Mouse (Mus musculus) thymus, postnatal 14 days (tissue): ENCODE data around the gene Txnrd2.
A peak's percentile ranks its signal among the peaks of the same experiment; 100 is the strongest.

Source experiments
- DNase-seq: peaks from one replicate; pipeline ENCODE4 v3.0.0; 2021

Txnrd2 gene

DNA sequence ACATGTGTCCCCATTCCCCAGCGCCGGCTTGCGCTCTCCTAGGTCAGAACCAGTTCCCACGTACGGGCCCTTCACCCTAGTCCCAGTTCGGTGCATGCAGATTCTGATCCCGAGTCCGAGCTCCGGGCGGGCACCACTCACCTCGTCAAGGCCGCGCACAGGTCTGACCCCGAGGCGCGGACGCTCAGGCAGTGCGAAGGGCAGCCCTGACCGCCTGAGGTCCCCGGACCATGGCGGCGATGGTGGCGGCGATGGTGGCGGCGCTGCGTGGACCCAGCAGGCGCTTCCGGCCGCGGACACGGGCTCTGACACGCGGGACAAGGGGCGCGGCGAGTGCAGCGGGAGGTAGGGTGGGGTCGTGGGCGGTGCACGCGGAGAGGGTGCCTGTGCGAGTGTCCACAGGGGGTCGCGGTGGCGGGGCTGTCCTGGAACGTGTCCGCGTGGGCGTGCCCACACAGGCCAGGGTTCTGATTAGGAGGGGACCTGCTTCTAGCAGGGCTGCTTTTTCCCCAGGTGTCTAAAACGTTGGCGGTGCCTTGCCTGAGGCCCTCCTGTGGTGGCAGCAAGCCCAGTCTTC, at the start of gene Txnrd2:
Gene Txnrd2, plus strand, starts transcription at position 170 of the 577 bp plus-strand sequence.
- DNase-seq: peak; percentile 73

DNA sequence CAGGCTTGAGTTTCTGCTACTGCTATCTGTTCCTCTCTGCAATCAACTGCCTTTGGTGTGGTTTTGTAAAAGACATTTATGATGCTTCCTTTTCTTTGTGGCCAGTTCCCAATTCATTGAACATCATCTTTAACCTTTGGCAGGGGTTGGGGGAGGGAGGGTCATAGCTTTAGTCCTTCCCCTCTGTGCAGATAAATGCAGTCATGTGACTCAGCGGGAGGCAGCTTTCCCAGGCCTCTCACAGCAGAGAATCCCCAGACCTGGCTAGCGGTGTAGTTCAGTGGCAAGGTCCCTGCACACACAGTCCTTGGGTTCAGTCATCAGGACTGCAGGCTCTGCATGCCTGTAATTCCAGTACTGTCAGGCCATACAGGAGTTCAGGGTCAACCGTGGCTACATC, 49.0 kb upstream of the Txnrd2 start:
- no peak for DNase-seq

DNA sequence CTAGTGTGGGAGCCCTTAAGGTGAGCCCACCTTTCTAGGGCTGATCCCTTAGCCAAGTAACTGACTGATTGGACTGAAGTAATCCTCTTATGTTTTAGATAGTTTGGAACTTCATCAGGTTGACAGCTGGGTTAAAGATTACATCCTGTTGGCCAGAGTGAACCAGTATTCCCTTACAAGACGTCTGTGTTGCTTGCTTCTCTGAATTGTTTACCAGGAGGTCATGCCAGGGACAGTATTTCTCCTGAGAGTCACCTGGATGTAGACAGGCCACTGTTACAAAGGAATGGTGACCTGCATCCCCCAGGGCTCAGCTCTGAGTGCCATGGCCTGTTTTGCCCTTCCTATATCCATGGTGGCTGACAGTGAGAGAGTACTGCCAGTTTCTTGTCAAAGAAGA, 47.7 kb upstream of the Txnrd2 start:
- DNase-seq: no peak

DNA sequence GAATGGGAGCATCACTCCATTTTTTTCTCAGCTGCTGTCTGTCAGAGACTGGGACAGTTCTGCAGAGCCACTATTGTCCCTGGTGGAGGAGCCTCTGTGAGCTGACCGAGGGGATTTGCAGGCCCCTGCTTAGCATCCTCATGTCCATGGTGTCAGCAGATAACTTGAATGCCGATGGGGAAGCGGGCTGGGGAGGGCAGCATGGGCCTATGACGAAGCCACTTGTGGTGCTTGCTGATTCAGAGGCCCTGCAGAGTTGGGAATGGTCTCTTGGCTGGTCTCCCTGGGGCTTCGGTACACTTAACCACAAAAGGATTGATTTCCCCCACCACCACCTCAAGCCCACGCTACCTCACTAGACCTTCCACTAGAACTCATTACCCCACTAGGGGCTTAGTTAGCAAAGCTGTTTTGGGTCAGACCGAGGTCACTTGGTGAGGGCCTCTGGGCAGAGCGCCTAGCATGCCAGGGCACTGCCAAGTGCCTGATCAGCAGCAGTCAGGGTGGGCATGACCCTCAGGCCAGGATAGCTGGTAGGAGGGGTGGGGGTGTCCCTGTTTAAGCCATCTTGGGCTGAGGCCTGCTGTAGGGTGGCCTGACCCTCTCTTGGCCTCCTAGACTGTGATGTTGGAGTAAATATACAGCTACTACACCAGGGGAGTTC, 46.7 kb upstream of the Txnrd2 start:
- DNase-seq: no peak

DNA sequence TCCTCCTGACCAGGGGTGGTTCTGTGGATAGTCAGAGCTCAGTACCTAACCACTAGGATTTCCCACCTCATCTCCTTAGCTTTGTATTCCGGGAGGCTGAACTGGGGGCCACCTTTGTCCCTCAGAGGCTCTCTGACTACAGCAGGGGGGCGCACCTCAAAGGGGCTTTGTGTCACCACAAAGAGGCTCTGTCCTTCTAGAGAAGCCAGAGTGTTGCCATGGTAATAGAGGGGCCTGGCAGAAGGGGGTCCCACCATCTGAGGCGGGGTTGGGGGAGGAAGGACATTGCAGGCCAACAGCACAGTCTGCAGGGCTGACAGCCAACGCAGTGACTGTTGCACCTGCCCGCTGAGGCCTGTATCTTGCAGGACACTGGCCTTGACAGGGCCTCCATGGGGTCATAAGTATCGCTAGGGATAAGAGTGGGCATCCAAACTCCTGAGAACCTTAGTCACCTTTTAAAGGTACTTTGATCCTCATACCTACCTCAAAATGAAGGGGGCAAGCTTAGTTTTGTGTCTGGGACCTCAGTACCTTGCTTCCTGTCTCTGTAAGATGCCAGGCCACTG, 45.6 kb upstream of the Txnrd2 start:
- DNase-seq: no peak

DNA sequence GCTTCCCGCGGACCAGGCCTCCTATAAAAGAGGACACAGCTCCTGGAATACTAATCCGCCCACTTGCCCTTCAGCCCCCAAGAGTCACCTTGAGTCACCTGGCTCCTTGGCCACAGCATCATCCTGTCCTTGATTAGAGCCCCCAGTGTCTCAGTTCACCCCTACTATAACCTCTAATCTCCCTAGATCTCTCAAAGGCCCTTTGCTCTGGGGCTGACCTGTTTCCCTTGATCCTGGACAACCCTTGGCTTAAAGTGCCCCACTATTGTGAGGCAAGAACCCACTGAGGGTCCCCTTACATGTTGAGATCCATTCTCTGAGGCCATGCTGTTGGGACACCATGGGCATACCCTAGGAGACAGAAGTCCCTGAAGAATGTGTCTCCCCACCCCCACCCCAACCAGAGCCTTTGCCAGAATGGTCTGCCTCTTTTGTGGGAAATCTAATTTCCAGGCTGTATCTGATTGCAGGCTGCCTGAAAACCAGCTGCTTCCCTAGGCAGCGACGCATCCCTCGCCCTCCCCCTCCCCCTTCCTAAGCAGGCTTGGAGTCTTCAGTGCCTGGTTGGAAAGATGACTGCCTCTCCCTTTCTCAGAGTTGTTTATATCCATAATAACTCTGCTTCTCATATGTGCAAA, 44.4 kb upstream of the Txnrd2 start:
- DNase-seq: no peak

DNA sequence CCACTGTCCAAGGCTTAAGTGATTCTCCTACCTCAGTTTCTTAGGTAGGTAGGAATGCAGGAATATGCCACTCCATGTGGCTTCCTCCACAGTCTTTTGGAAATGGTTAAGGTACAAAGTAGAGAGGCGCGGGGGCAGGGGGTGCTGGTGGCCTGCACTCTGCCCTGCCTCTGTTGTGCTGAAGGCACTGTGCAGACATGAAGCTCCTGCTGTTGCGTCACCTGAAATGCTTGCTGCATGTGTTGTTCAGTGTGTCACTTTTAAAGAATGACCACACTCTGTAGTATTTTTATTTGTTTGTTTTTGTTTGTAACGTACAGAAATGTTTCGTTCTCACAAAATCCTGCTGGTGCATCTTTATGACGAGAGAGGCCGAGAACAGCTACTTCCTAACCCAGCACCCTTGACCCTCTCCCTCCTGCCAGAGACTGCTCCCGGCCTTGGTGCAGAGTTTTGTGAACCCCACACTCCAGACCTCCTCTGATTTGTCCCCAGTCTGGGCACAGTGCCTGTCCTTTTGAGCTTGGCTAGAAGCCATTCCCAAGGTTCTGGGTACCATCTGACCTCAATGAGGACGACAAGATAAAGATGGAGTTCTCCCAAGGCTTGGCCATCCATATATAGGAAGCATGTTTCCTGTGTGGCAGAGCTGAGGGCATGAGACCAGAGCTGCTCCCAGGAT, 43.0 kb upstream of the Txnrd2 start:
- DNase-seq: no peak

DNA sequence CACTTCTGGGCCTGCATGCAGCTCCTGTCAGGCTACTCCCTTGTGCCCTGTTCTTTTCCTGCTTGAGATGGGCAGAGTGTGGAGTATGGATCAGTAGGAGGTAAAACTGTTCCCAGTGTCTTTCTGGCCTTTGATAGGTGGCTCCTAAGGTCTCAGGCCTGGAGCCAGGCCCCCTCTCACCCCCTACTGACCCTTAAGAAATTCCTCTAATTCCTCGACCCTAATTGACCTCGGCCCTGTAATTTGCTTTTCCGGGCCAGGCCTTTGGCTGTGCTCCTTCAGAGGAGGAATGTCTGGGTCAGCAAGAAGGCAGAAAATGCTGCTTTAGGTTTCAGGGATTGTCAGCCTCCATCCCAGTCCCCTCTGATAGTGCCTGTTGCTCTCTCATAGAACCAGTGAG, 42.4 kb upstream of the Txnrd2 start:
- DNase-seq: no peak

DNA sequence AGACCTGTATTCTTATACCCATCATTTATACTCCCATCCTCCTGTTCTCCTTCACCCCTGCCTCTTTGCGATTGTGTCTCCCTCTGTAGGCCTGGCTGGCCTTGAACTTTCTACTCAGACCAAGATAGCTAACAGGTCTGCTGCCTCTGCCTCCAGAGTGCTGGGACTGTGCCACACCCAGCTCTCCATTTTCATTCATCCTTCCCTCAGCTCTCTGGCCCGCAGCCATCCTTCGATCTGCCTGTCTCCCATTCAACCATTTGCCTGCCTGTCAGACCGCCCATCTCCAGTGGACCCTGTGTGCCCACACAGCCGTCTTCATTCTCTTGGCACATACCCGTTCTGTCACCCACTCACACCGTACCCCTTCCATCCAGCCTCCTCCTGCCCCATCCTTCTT, 42.0 kb upstream of the Txnrd2 start:
- DNase-seq: no peak

DNA sequence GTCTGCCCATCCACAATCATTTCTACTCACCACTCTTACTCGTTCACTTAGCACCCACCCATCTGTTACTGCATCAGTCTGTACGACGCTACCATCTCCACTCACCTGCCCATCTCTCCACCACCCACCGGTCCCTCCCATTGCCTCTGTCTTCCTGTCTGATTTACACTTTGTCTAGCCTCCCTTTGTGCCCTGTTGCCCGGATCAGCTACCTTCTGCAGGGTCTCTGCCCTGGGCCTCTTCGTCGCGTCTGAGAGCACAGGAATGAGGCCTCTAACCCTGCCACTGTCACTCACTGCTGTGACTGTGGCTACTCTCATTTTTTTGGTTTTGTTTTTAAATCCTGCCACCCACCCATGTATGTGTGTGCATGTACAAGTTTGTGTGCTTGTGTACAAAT, 41.5 kb upstream of the Txnrd2 start:
- no peak for DNase-seq

DNA sequence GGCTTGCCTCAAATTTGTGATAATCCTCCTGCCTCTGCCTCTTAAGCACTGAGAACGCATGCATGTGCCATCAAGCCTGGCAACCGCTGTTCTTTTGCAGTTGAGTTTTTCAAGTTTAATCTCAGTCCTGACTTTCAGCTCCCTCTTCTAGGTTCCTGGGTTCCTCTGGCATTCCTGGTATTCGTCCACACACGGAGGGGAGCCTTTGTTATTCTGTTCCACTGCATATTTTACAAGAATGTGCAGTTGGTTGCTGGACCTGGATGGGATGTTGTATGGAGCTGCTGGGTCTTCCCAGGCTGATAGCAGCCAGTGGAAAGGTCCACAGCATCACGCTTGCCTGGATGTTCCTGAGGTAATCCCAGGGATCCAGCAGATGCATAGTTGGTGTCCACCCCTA, 40.8 kb upstream of the Txnrd2 start:
- DNase-seq: no peak

DNA sequence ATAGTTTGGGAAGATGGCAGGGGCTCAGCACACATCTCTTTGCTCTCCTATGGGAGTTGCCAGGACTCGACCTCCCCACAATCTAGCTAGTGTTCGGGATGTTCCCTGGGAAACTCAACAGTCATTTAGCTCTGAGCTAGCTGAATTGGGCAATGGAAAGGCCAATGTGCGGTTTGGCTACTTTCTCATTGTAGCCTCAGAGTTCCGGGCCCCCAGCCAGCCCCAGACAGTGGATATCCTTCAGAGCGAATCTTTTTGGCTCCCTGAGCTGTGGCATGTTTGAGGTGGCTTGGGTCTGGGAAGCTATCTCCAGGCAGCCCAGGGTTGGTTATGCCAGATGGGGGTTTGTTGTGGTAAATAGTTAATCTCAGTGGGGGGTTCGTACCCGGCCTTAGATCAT, 39.7 kb upstream of the Txnrd2 start:
- no peak for DNase-seq

DNA sequence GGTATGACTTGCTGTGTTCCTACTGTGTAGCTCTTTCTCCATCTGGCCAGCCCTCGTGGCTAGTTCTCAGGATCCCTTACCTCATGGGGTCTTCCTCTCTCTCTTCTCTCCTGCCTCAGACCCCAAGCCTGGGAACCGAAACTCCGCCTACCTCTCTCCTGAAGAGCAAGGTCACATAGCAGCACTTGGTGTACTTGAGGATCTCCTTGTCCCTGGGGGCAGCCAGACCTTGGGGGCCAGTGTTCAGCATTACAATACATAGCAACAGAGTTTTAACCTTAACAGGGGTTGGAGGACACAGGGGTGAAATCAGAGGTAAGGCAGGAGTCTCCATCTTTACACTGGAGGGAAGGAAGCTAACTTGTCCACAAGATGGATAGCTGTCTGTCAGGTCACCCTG, 39.2 kb upstream of the Txnrd2 start:
- DNase-seq: peak; percentile 43

DNA sequence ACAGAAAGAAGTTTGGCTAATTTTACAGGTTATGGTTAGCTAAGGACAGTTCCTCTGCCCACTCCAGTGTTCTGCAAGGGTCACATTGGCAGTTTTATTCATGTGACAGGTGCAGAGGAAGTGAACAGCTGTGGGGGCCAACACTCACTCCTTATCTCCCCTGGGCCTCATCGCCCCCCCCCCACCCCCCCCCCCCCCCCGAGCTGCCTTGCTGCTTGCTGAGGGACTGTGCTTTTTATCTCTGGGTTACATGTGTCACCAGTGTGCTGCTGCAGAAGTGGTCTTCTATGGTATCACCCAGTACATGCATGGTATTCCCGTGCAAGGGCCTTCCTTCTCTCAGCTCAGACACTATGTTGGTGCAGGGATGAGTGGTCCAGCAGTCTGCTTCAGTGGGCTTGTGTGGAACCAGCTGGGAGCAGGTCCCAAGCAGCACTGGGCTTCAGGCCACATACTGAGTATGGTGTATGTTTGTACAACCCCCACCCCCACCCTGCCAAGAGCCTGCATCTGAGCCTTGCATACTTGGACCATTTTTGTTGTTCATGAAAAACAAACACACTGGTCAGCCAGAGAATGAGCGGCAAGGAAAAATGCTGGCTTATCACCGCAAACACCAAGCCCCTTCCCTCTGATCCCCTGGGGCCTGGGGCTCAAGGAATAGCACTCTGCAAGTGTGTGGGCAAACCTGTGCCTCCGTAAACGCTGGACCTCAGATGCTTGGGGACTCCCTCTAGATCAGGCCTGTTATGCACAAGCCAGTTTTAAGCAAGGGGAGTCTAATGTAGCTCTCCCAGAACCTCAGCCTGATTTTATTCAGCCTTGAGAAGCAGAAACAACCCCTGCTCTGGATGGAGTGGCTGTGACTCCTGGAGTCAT, 38.2 kb upstream of the Txnrd2 start:
- DNase-seq: peak; percentile 43

DNA sequence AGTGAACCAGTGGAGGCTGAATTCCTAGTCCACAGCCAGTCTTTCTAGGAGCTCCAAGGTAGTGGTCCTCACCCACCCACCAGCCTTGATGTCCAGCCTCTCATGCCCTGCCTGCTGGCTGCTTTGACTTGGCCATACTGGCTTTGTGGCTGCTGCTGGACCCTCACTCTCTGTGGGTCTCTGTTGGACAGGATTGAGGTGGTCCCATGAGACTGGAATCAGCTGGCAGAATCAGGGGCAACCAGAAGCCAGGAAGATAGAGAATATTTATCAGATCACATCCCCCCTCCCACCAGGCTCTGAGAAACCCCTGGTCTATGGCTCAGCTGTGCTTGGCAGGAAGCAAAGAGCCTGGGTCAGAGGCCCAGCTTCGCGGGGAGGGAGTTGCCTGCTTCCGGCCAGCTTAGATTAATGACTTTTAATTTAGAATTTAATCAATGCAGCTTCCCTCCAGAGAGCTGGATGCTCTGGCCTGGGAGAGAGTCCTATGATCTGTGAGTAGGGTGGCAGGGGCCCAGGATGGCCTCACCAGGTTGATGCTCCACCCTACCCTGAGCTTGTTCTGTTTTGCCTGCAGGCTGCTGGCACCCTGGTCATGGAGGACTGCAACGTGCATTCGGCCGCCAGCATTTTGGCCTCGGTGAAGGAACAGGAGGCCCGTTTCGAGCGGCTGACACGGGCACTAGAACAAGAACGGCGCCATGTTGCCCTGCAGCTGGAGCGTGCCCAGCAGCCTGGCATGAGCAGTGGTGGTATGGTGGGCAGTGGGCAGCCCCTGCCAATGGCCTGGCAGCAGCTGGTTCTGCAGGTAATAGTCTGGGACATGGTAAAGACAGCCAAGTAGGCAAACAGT, 37.4 kb upstream of the Txnrd2 start:
- peak; percentile 45 for DNase-seq

DNA sequence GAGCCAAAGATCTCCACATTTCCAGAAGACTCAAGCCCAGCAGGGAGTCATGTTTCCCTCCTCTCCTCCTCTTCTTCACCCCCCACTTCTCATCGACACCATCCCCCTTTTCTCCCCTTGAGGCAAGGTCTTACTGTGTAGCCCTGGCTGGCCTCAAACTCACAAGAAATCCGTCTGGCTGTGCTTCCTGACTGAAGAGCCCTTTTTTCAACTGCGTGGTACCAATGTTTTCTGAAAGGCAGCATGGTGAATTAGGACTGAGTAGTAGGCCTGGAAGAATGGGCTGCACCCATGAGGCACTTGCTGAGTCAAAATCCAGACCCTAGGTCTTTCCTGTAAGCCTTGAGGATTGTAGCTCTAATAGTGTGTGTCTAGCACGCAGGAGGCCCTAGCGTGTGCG, 35.8 kb upstream of the Txnrd2 start:
- DNase-seq: no peak

DNA sequence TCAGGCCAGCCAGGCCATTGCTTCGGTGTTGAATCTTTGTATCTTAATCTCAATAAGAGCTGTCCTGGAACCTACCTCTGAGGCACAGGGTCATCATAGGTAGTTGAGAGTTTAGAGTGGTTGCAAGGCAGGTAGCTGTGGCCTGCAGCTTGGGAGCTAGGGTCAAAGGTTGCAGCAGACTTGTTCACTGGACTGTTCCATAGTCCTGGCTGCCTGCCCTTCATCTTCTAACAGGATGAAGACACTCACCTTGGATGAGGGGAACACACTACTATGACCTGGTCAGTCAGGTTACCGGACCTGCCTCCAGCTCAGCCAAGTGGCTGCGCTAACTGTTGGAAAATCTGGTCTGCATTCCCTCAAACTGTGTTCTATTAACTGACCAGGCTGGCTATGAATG, 35.1 kb upstream of the Txnrd2 start:
- DNase-seq: no peak

DNA sequence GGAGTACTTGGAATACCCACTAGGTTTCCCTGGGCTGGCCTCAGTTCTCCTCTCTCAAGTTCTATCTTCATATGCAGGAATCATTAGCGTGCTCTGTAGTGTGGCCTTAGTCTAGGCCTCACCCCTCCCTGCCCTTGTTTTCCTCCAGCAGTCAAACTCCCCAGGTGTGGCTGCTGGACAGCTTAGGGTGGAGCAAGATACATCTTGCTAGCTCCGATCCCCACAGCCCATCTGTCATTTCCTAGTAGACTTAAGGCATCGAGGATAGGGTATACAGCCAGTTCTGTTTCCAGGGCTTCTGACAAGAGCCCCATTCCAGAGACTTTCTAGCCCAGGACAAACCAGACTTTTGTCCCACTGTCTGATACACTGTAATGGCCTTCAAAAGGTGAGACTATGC, 34.5 kb upstream of the Txnrd2 start:
- no peak for DNase-seq

DNA sequence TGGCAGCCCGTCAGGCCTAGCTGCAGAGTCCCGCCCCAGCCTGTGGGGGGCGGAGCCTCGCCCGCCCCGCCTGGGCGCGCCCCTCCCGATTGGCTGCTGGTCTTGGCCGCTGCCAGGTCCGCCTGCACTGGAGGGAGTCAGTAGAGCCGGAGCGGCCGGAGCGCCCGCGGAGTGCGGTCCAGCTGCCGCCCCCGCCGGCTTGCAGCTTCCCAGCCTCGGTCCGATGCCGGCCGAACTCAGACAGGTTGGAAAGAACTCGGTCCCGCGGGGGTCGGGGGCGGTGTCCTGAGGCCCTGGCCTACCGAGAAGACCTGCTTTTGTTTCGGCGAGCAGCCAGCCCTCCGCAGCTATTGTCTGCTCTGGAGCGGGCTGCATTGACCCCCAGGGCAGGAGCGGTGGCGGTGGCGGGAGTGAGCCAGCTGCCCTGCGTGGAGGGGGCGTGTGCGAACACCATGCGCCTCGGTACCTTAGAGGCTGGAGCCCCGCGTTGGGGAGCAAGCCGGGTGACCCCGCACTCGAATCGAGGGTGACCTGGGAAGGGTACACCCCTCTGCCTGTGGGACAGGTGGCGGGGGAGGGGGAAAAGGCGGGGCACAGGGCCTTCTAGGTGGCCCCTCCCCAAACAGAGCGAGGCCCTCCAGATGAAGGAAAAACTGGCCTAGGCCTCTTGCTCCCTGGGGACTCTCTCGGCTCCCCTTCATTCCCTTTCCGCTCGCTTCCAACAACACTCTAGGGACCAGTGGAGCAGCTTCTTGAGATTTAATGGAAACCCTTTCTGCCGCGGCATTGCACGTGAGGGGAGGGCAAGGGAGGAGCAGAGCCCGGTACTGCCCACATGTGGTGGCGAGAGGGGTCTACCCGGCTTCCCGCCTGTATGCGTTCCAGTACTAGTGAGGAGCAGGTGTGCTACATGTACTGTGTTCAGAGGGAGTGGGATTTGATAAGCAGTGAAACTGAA, 33.4 kb upstream of the Txnrd2 start:
- peak; percentile 91 for DNase-seq

DNA sequence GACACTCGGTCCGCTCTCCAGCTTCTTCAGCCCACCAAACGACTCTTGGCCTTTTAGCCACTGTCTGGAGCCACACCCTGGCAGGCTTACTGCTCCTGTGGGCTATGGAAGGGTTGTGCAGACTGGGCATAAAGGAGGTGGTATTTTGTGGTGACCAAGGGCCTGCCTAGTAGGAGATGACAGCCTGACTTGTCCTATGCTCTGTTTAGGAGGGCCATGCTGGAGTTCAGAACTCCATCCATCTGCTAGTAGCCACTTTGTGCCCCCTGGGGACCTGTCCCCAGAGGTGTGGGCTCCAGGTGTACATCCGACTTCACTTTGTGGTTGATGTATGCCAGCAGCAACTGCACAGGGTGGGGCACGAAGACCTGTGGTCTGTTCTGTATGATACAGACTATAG, 32.6 kb upstream of the Txnrd2 start:
- no peak for DNase-seq

DNA sequence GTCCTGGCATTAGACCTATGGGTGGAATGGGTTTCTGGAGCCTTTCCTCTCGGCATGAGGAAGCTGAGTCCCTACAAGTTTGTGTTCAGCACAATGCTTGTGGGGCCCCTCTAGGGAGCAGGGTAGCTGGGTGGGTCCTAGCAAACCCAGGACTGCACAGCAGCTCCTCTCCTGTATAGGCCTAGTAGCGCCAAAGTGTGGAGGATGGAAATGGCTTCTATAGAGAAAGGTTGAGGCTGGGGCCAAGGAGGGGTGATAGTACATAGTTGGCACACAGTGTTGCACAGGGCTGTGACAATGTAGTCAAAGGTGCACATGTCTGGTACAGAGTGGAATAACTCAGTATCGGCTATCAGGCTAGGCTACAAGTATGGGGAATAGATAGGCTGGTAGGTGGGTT, 32.1 kb upstream of the Txnrd2 start:
- DNase-seq: no peak
